Mouse (Mus musculus): ENCODE measurements at regions not wholly inside any gene's neighbourhood (a gene's known extent, or its start where the extent isn't known, plus 50 kb on each side); places are given as distances from the start of the nearest gene placed in this dataset.

DNA sequence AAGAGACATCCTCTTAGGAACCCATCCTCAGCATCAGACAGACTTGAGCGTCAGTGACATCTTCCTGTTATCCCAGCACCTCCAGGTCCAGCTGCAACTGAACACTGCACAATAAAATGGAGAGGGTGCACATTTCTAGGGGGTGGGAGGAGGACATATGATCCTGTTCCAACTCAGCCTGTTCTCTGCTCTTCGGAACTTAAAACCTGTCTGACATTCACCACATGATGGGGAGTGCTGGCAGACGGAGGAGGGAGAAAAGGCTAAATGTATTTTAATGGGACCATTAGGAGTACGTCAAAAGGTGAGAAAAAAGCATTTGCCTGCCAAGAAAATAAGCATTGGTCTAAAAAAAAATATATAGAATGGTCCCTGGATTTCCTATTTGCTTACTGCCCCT is 212.4 kb upstream of the Jarid2 start:
- TF ChIP-seq CTCF (IDR thresholded peaks at IDR 0.05; ENCODE audit: low read depth): no peak
- no peak for TF ChIP-seq EP300 (optimal IDR thresholded peaks at IDR 0.05)

Data from stomach, postnatal 0 days (tissue).